Mouse (Mus musculus) CH12.LX (cell line): ENCODE results near the gene Ccdc170. TPM values are rescaled to one million over a fixed set of nuclear protein-coding genes. Genes with fewer than 3 reads are reported as not detected.

Experiments used
- DNase-seq: peaks from one replicate; pipeline ENCODE4 v3.0.0-alpha.2; 2013; ENCODE audit errors: extremely low read depth
- H3K27ac ChIP-seq: 2 replicates; pipeline ENCODE4 v1.5.1; 2012; ENCODE audit warnings: low read depth, mild to moderate bottlenecking, control low read depth, moderate library complexity; ENCODE audit not compliant: insufficient read depth
- H3K27me3 ChIP-seq: replicated peaks from 2 replicates; pipeline ENCODE3; 2012; ENCODE audit warnings: inconsistent platforms
- H3K36me3 ChIP-seq, 2 experiments: replicated peaks in 1 of 2; 2 replicates each; pipeline versions ENCODE3 to v1.6.1; 2012; ENCODE audit warnings: inconsistent platforms in 1 of 2, low read length in 1 of 2, mild to moderate bottlenecking in 1 of 2, mixed read lengths in 1 of 2, moderate library complexity in 1 of 2; ENCODE audit not compliant: control insufficient read depth in 1 of 2, insufficient read depth in 1 of 2
- H3K4me1 ChIP-seq, 2 experiments: 2 replicates each; pipeline ENCODE4 v1.6.1; 2012; ENCODE audit warnings: inconsistent platforms in 1 of 2, moderate library complexity in 1 of 2; ENCODE audit not compliant: insufficient read depth in 2 of 2, control insufficient read depth in 1 of 2
- H3K4me2 ChIP-seq: 2 replicates; pipeline ENCODE4 v1.6.1; 2012; ENCODE audit warnings: low read depth, mild to moderate bottlenecking, control low read depth; ENCODE audit not compliant: poor library complexity, insufficient read depth, severe bottlenecking
- H3K4me3 ChIP-seq, 3 experiments: fragments of 150-350 bp in 1 of 3; sonication (generic) in 1 of 3; replicated peaks in 1 of 3; 2 replicates each; pipeline versions ENCODE3 to v1.5.1; 2011 to 2012; ENCODE audit warnings: low read depth in 2 of 3, low read length in 2 of 3, mild to moderate bottlenecking in 2 of 3, moderate library complexity in 2 of 3, control low read depth in 1 of 3, improper control_type of control experiment in 1 of 3, inconsistent platforms in 1 of 3, mixed read lengths in 1 of 3; ENCODE audit not compliant: poor library complexity in 1 of 3
- H3K79me2 ChIP-seq: replicated peaks from 2 replicates; pipeline ENCODE4 v1.6.1; 2012; ENCODE audit warnings: mild to moderate bottlenecking, moderate library complexity; ENCODE audit not compliant: control insufficient read depth, poor library complexity, insufficient read depth, severe bottlenecking; ENCODE audit errors: extremely low read depth
- H3K9ac ChIP-seq: 2 replicates; pipeline ENCODE4 v1.6.1; 2012; ENCODE audit warnings: low read depth, mild to moderate bottlenecking, control low read depth, moderate library complexity; ENCODE audit not compliant: insufficient read depth
- H3K9me3 ChIP-seq: replicated peaks from 2 replicates; pipeline ENCODE3; 2012; ENCODE audit warnings: low read length, inconsistent platforms, mixed read lengths
- CHD1 ChIP-seq: IDR thresholded peaks from 2 replicates; pipeline ENCODE4 v1.6.1; 2012; ENCODE audit warnings: low read depth, low read length, improper control_type of control experiment, inconsistent platforms
- EP300 ChIP-seq: IDR thresholded peaks from 2 replicates; pipeline ENCODE4 v1.6.1; 2011; ENCODE audit warnings: low read length, improper control_type of control experiment
- ETS1 ChIP-seq: conservative IDR thresholded peaks from 2 replicates; pipeline ENCODE4 v1.6.1; 2012; ENCODE audit warnings: low read depth, mild to moderate bottlenecking, inconsistent platforms, low read length, improper control_type of control experiment, moderate library complexity
- GABPA ChIP-seq: IDR thresholded peaks from 2 replicates; pipeline ENCODE4 v1.6.1; 2012; ENCODE audit warnings: low read depth, low read length, improper control_type of control experiment, inconsistent platforms; ENCODE audit not compliant: insufficient replicate concordance
- JUN ChIP-seq: IDR thresholded peaks from 2 replicates; pipeline ENCODE4 v1.6.1; 2011; ENCODE audit warnings: low read depth, mild to moderate bottlenecking, low read length, improper control_type of control experiment, moderate library complexity; ENCODE audit not compliant: insufficient read depth
- KAT2A ChIP-seq: IDR thresholded peaks from 2 replicates; pipeline ENCODE4 v1.6.1; 2012; ENCODE audit warnings: low read length, improper control_type of control experiment, inconsistent platforms; ENCODE audit not compliant: insufficient replicate concordance
- MAZ ChIP-seq: IDR thresholded peaks from 2 replicates; pipeline ENCODE4 v1.6.1; 2012; ENCODE audit warnings: low read depth, mild to moderate bottlenecking, inconsistent platforms, low read length, improper control_type of control experiment, moderate library complexity
- MXI1 ChIP-seq: IDR thresholded peaks from 2 replicates; pipeline ENCODE4 v1.6.1; 2011; ENCODE audit warnings: mild to moderate bottlenecking, low read depth, low read length, improper control_type of control experiment
- MYC ChIP-seq: IDR thresholded peaks from 2 replicates; pipeline ENCODE4 v1.6.1; 2011; ENCODE audit warnings: low read depth, mild to moderate bottlenecking, improper control_type of control experiment, low read length
- POLR2A ChIP-seq: IDR thresholded peaks from 2 replicates; pipeline ENCODE4 v1.6.1; 2011; ENCODE audit warnings: low read depth, mild to moderate bottlenecking, improper control_type of control experiment, low read length
- POLR2AphosphoS2 ChIP-seq: IDR thresholded peaks from 2 replicates; pipeline ENCODE4 v1.6.1; 2011; ENCODE audit warnings: low read depth, low read length, improper control_type of control experiment
- RCOR1 ChIP-seq: conservative IDR thresholded peaks from 2 replicates; pipeline ENCODE4 v1.6.1; 2012; ENCODE audit warnings: low read depth, mild to moderate bottlenecking, inconsistent platforms, low read length, improper control_type of control experiment
- SMC3 ChIP-seq: IDR thresholded peaks from 2 replicates; pipeline ENCODE4 v1.6.1; 2011; ENCODE audit warnings: low read depth, low read length, improper control_type of control experiment
- USF1 ChIP-seq: IDR thresholded peaks from 2 replicates; pipeline ENCODE4 v1.6.1; 2014; ENCODE audit warnings: low read depth, mild to moderate bottlenecking, inconsistent platforms, low read length, improper control_type of control experiment
- USF2 ChIP-seq: conservative IDR thresholded peaks from 2 replicates; pipeline ENCODE4 v1.6.1; 2011; ENCODE audit warnings: low read depth, low read length, improper control_type of control experiment
- ZC3H11A ChIP-seq: IDR thresholded peaks from 2 replicates; pipeline ENCODE4 v1.6.1; 2012; ENCODE audit warnings: low read depth, mild to moderate bottlenecking, inconsistent platforms, low read length, improper control_type of control experiment
- ZKSCAN1 ChIP-seq: IDR thresholded peaks from 2 replicates; pipeline ENCODE4 v1.6.1; 2012; ENCODE audit warnings: low read depth, inconsistent platforms, low read length, improper control_type of control experiment, borderline replicate concordance
- dilution Hi-C: fragments of 300-500 bp; cut with MboI; formaldehyde crosslinking; loops from 2 replicates; pipeline ENCODE4 v1.14.3; 2020; ENCODE audit warnings: low sequenced_read_pairs; ENCODE audit not compliant: extremely low pct_unique_long_range_greater_than_20kb, extremely low pct_ligation_motif_present
- in situ Hi-C: fragments of 300-500 bp; cut with MboI; formaldehyde crosslinking; loops from 3 replicates; pipeline ENCODE4 v1.14.3; 2019; ENCODE audit warnings: low sequenced_read_pairs, low pct_ligation_motif_present, low pct_unique_long_range_greater_than_20kb, mixed read lengths
- polyA plus RNA-seq: library from polyadenylated mRNA; unstranded; fragments of >175 nt; gene quantifications from 2 replicates; pipeline ENCODE4 v1.2.1, GENCODE M21; 2012; ENCODE audit warnings: low read depth; ENCODE audit not compliant: insufficient read length
- total RNA-seq, 2 experiments: library from RNA; depleted of rRNA; stranded (reverse); fragments of 300-350 nt in 1 of 2; fragments of >200 nt in 1 of 2; gene quantifications; 2 replicates each; pipeline ENCODE4 v1.2.3; 2012 to 2014

Gene Ccdc170
- total and polyA plus RNA-seq, 3 experiments, result not detected

GRCm38 (mm10) chr10:4512725-4513124 is 30.4 kb downstream of the Ccdc170 start:
- Histone ChIP-seq H3K4me2 (no peak overlapping the region), H3K79me2 (no peaks in the 10 kb centered on the region), H3K27me3 (no peaks in the 10 kb centered on the region), H3K9ac (no peak overlapping the region), H3K4me3 (no peak overlapping the region), H3K36me3 (no peaks in the 10 kb centered on the region), H3K4me1 (peaks cover 7 to 20% of the 10 kb centered on the region in 2 experiments), H3K27ac (no peak overlapping the region), H3K9me3 (peaks cover 3% of the 10 kb centered on the region)
- no peak for DNase-seq
- dilution Hi-C loops, result no loop called here
- TF ChIP-seq ETS1 (no peak), MYC (no peak), GABPA (no peak), JUN (no peak), ZKSCAN1 (no peak), EP300 (no peak), RCOR1 (no peak), ZC3H11A (no peak), POLR2AphosphoS2 (no peak), CHD1 (no peak), POLR2A (no peak), MAZ (no peak), USF1 (no peak), USF2 (no peak), KAT2A (no peak)
- in situ Hi-C loops, result no loop called here

DNA sequence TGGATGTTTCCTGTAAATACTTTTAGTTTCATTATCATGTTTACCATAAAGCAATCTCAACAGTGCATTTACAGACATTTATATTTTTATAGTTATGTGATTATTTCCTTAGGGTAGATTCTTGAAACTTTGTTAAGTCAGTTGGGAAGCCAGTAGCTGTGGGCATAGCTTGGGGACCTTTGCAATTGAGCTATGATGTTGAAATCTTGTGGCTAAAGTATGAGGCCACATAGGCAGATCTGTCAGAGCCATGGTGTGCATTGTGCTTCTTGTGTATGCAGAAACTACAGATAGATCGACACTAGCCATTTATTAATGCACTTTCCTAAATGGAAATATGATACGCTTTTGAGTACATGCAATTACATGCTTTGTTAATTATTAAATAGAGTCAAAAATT is 35.3 kb downstream of the Ccdc170 start:
- peaks cover 9% of the 10 kb centered on the region for H3K9me3 ChIP-seq
- no peak overlapping the region for H3K4me2 ChIP-seq
- H3K36me3 ChIP-seq, result no peaks in the 10 kb centered on the region
- no peak for DNase-seq
- no peaks in the 10 kb centered on the region for H3K79me2 ChIP-seq
- dilution Hi-C loops, result no loop called here
- no peak overlapping the region for H3K27ac ChIP-seq
- H3K27me3 ChIP-seq, result no peaks in the 10 kb centered on the region
- no peak for TF ChIP-seq MXI1
- TF ChIP-seq SMC3, result no peak
- TF ChIP-seq ETS1, result no peak
- H3K4me3 ChIP-seq, result no peak overlapping the region
- in situ Hi-C loops, result no loop called here
- H3K9ac ChIP-seq, result no peak overlapping the region
- peaks cover 5 to 13% of the 10 kb centered on the region in 2 experiments; a peak in 3 of 4 replicates for H3K4me1 ChIP-seq
